Mouse (Mus musculus): ENCODE measurements around the gene Mrps25. TPM values are rescaled to one million over a fixed set of nuclear protein-coding genes. Genes with fewer than 3 reads are reported as not detected.

Mrps25 gene
- polyA plus RNA-seq (2016; fragmentation: Nextera tagmentation; extraction: Ambion mirVana), result 86.0 and 95.1 TPM in 2 replicates

GRCm38 (mm10) chr6:92183621-92184131, at the start of gene Mrps25:
Gene Mrps25 (minus strand): TSS chr6:92184033.
- peaks cover 9% of the 10 kb centered on the region for H3K4me1 ChIP-seq
- no peaks in the 10 kb centered on the region for H3K27me3 ChIP-seq (ENCODE audit: insufficient read depth, poor library complexity, severe bottlenecking)
- no peaks in the 10 kb centered on the region; the same call in 1 of the 2 replicates for H3K9me3 ChIP-seq
- peak within 1 kb of the TSS; percentile 94 for H3K4me3 ChIP-seq
- H3K36me3 ChIP-seq, result peaks cover 39% of the 10 kb centered on the region
- DNase-seq (ENCODE audit: low spot score), result peak; percentile 91
- peak within 1 kb of the TSS; percentile 89 for H3K27ac ChIP-seq
- 0% methylated on average over 42 of the region's 42 CpGs for WGBS

DNA sequence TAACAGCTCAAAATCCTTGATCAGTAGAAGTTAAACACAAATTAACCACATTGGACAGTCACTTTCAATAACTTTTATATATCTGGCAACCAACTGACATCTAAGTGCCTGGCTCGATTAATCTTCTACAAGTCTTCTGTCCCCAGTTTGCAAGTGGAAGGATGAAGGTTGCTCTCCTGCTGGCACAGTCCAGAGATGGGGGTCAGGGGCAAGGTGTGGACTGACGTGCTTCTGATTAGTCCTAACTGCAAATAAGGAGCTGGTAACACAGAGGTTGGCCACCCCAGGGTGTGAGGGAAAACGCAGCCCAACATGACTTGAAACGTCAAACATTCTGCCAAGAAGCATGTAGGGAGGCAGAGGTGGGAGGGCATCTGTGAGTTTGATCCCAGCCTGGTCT, 47.9 kb upstream of the Mrps25 start:
- no peaks in the 10 kb centered on the region for H3K36me3 ChIP-seq
- H3K27me3 ChIP-seq (ENCODE audit: insufficient read depth, poor library complexity, severe bottlenecking), result no peaks in the 10 kb centered on the region
- H3K4me1 ChIP-seq, result no peaks in the 10 kb centered on the region
- no peaks in the 10 kb centered on the region for H3K9me3 ChIP-seq
- DNase-seq (ENCODE audit: low spot score), result no peak
- H3K27ac ChIP-seq, result no peak overlapping the region
- H3K4me3 ChIP-seq, result no peak overlapping the region
- 63% methylated on average over 4 of the region's 4 CpGs for WGBS

DNA sequence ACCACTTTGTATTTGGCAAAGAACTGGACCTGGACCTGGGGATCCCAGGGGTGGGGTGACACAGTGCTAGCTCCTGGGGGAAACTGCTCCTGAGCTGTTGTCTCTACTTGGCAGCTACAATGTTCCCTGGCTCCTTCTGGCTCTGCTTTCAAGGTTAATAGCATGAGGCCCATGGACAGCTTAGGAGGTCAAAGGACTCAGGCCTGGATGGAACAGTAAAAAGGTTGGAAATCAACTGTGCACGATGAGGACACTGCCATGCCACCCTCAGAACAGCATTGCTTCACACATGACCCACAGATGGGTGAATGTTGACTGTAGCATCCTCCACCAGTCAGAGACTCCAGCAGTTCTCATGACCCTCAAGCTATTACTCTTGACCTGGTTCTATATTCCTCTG, 47.5 kb upstream of the Mrps25 start:
- 66% methylated on average over 1 of the region's 1 CpGs for WGBS
- Histone ChIP-seq H3K4me1 (no peaks in the 10 kb centered on the region), H3K27me3 (ENCODE audit: insufficient read depth, poor library complexity, severe bottlenecking) (no peaks in the 10 kb centered on the region), H3K9me3 (no peaks in the 10 kb centered on the region), H3K36me3 (no peaks in the 10 kb centered on the region), H3K4me3 (no peak overlapping the region), H3K27ac (no peak overlapping the region)
- DNase-seq (ENCODE audit: low spot score), result no peak

- H3K36me3 ChIP-seq, result no peaks in the 10 kb centered on the region
- H3K4me3 ChIP-seq, result no peak overlapping the region
- no peaks in the 10 kb centered on the region for H3K9me3 ChIP-seq
- 79% methylated on average over 2 of the region's 2 CpGs for WGBS
- no peak overlapping the region for H3K27ac ChIP-seq
- H3K27me3 ChIP-seq (ENCODE audit: insufficient read depth, poor library complexity, severe bottlenecking), result no peaks in the 10 kb centered on the region
- no peaks in the 10 kb centered on the region for H3K4me1 ChIP-seq
- DNase-seq (ENCODE audit: low spot score), result no peak
Measured at GRCm38 (mm10) chr6:92229586-92229985, 45.8 kb upstream of the Mrps25 start.

GRCm38 (mm10) chr6:92229103-92229502, 45.3 kb upstream of the Mrps25 start:
- H3K27ac ChIP-seq, result no peak overlapping the region
- H3K36me3 ChIP-seq, result no peaks in the 10 kb centered on the region
- H3K9me3 ChIP-seq, result no peaks in the 10 kb centered on the region
- no peak for DNase-seq (ENCODE audit: low spot score)
- no peak overlapping the region for H3K4me3 ChIP-seq
- H3K4me1 ChIP-seq, result no peaks in the 10 kb centered on the region
- no peaks in the 10 kb centered on the region for H3K27me3 ChIP-seq (ENCODE audit: insufficient read depth, poor library complexity, severe bottlenecking)

DNA sequence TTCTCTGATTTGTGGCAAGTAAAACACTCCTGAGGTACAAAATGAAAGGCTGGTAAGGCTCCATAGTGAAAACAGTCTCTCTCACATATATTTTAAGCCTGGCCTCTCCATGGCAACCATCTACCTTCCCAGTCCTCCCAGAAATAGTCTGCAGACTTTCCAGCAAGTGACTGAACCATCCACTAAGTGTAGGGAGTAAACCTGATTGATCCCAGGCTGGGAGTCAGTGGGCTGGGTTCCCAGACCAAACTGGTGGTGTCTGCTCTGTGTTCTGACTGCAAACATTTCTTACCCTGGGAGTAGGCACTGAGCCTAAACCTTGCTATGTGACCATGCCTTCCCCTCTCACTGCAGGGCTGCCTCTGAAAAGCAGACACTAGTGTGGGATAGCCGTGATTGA, 41.1 kb upstream of the Mrps25 start:
- Histone ChIP-seq H3K27me3 (ENCODE audit: insufficient read depth, poor library complexity, severe bottlenecking) (no peaks in the 10 kb centered on the region), H3K36me3 (no peaks in the 10 kb centered on the region), H3K4me1 (peaks cover 3% of the 10 kb centered on the region; the same call in 1 of the 2 replicates), H3K27ac (no peak overlapping the region), H3K9me3 (no peaks in the 10 kb centered on the region), H3K4me3 (no peak overlapping the region)
- WGBS, result 69% methylated on average over 1 of the region's 1 CpGs
- no peak for DNase-seq (ENCODE audit: low spot score)

GRCm38 (mm10) chr6:92222021-92222420, 38.2 kb upstream of the Mrps25 start:
- no peak for DNase-seq (ENCODE audit: low spot score)
- WGBS, result 67% methylated on average over 3 of the region's 3 CpGs
- peaks cover 3% of the 10 kb centered on the region; the same call in 1 of the 2 replicates for H3K4me1 ChIP-seq
- no peaks in the 10 kb centered on the region for H3K9me3 ChIP-seq
- H3K36me3 ChIP-seq, result no peaks in the 10 kb centered on the region
- H3K4me3 ChIP-seq, result no peak overlapping the region
- H3K27me3 ChIP-seq (ENCODE audit: insufficient read depth, poor library complexity, severe bottlenecking), result no peaks in the 10 kb centered on the region
- no peak overlapping the region for H3K27ac ChIP-seq

- WGBS, result 77% methylated on average over 6 of the region's 6 CpGs
- H3K36me3 ChIP-seq, result no peaks in the 10 kb centered on the region
- H3K9me3 ChIP-seq, result no peaks in the 10 kb centered on the region
- no peak overlapping the region for H3K4me3 ChIP-seq
- DNase-seq (ENCODE audit: low spot score), result no peak
- H3K4me1 ChIP-seq, result peaks cover 3% of the 10 kb centered on the region; the same call in 1 of the 2 replicates
- H3K27ac ChIP-seq, result no peak overlapping the region
- H3K27me3 ChIP-seq (ENCODE audit: insufficient read depth, poor library complexity, severe bottlenecking), result no peaks in the 10 kb centered on the region
Measured at GRCm38 (mm10) chr6:92221604-92222003, 37.8 kb upstream of the Mrps25 start.

DNA sequence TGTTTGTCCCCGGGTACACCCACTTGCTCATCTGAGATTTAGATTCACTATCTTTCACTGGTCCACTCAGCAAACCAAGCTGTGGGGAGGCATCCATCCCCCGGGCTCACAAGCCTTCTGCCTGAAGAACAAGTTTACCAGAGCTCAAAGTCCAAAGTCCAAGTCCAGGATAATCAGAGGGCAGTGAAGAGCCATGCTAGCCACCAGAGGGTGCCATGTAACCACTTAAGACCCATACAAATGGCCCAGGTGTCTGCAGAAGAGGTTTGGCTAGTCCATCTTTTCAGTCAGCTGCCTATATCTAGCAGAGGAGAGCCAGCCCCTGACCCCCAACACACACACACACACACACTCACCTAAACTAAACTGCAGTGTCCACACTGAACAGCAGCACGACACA, 35.6 kb upstream of the Mrps25 start:
- DNase-seq (ENCODE audit: low spot score), result no peak
- Histone ChIP-seq H3K4me1 (peaks cover 3% of the 10 kb centered on the region; the same call in 1 of the 2 replicates), H3K4me3 (no peak overlapping the region), H3K27ac (no peak overlapping the region), H3K9me3 (no peaks in the 10 kb centered on the region), H3K36me3 (no peaks in the 10 kb centered on the region), H3K27me3 (ENCODE audit: insufficient read depth, poor library complexity, severe bottlenecking) (no peaks in the 10 kb centered on the region)
- WGBS, result 45% methylated on average over 3 of the region's 3 CpGs

DNA sequence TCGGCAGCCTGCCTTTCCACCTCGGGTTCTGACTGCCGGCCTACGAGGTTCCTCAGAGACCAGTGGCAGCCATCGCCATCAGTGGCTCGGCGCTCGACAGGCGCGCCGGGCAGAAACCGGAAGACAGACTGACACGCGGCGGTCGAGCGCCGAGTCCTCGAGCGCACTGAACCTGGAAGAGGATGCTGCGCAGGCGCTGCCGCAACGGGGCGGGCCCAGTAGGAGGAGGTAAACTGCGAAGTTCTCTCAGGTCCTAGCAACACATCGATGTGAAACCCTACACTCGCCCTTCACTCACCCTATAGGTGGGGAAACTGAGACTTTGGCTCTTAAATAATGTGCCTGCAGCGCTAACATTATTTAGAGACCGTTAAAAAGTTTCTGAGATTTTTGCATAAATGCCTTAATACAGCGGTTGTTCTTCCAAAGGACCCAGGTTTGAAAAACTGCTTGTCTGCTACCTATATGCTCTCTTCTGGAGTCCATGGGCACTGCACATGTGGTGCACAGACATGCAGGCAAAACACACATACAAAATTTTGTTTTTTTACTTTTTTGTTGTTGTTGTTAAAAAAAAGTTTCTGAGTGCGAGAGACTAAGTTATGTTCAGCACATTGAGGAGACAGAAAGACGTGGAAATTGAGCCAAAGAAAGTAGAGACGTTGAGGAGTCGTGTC, 31.1 kb upstream of the Mrps25 start, which contains the start of gene Rbsn:
Rbsn (minus strand) TSS at position 153 of the 677 bp plus-strand sequence.
- DNase-seq (ENCODE audit: low spot score), result peak; percentile 97
- H3K4me1 ChIP-seq, result peaks cover 10% of the 10 kb centered on the region
- WGBS, result 11% methylated on average over 35 of the region's 35 CpGs

DNA sequence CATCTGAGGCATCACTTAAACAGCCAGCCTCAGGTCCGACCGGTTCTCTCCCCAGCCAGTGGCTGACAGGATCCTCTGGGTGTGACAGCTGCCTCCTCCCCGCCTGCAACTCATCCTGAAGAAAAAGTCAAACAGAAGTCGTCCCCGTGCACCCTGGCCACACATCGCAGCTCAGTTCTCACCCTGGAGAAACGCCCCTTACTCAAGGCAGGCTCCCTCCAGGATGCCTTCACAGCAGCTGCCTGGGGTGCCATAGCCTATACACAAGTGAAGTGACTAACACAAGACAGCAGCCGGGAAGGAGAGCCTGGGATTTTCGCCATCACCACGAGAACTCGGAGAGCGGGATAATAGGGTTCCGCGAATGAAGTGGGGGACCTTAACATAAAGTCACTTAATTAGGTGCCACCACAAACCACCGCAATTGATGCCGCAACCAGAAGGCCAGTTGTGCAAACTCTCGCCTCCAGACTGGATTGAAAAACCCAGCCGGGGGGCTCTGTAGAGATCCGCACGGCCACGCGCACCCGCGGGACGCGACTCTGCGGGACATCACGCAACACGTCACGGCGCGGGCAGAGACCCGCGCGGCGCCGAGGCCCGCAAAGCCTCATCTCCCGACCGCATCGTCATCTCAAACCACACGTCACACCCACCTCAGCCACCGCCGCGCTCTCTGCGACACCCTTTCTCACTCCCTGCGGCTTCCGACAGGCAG, 30.4 kb upstream of the Mrps25 start:
- peak overlapping the region; percentile 96 for H3K4me3 ChIP-seq
- no peaks in the 10 kb centered on the region for H3K27me3 ChIP-seq (ENCODE audit: insufficient read depth, poor library complexity, severe bottlenecking)
- no peaks in the 10 kb centered on the region for H3K9me3 ChIP-seq
- peaks cover 10% of the 10 kb centered on the region for H3K36me3 ChIP-seq
- H3K4me1 ChIP-seq, result peaks cover 10% of the 10 kb centered on the region
- no peak for DNase-seq (ENCODE audit: low spot score)
- WGBS, result under 1% methylated on average over 48 of the region's 48 CpGs
- peak overlapping the region; percentile 94 for H3K27ac ChIP-seq

More for the DNA sequence above, 31.1 kb upstream of the Mrps25 start, which contains the start of gene Rbsn:
- H3K27me3 ChIP-seq (ENCODE audit: insufficient read depth, poor library complexity, severe bottlenecking), result no peaks in the 10 kb centered on the region
- peak within 1 kb of the TSS; percentile 94 for H3K27ac ChIP-seq
- H3K9me3 ChIP-seq, result no peaks in the 10 kb centered on the region
- peaks cover 10% of the 10 kb centered on the region for H3K36me3 ChIP-seq
- peak within 1 kb of the TSS; percentile 96 for H3K4me3 ChIP-seq

- WGBS, result 77% methylated on average over 8 of the region's 8 CpGs
- no peaks in the 10 kb centered on the region for H3K9me3 ChIP-seq
Measured at GRCm38 (mm10) chr6:92199414-92199813, 15.6 kb upstream of the Mrps25 start.

GRCm38 (mm10) chr6:92184178-92184577, 345 bp upstream of the Mrps25 start:
- peaks cover 39% of the 10 kb centered on the region for H3K36me3 ChIP-seq
- H3K4me3 ChIP-seq, result peak overlapping the region; percentile 94
- no peak for DNase-seq (ENCODE audit: low spot score)
- WGBS, result 5% methylated on average over 10 of the region's 10 CpGs
- no peaks in the 10 kb centered on the region for H3K27me3 ChIP-seq (ENCODE audit: insufficient read depth, poor library complexity, severe bottlenecking)
- no peaks in the 10 kb centered on the region for H3K9me3 ChIP-seq
- peak overlapping the region; percentile 89 for H3K27ac ChIP-seq
- H3K4me1 ChIP-seq, result peaks cover 9% of the 10 kb centered on the region

More at GRCm38 (mm10) chr6:92199414-92199813, 15.6 kb upstream of the Mrps25 start:
- Histone ChIP-seq H3K27ac (no peak overlapping the region), H3K27me3 (ENCODE audit: insufficient read depth, poor library complexity, severe bottlenecking) (no peaks in the 10 kb centered on the region), H3K36me3 (peaks cover 81% of the 10 kb centered on the region), H3K4me1 (no peaks in the 10 kb centered on the region), H3K4me3 (no peak overlapping the region)
- DNase-seq (ENCODE audit: low spot score), result no peak
